Mouse (Mus musculus) thymus, adult 2 months (tissue): ENCODE data around the gene Slc4a8.

Experiments
- CTCF ChIP-seq: fragments of 200-500 bp; IDR thresholded peaks from 2 replicates; pipeline ENCODE4 v1.5.1; 2012; ENCODE audit warnings: mild to moderate bottlenecking, control low read depth, low read length, moderate library complexity, borderline replicate concordance; ENCODE audit not compliant: control insufficient read depth, poor library complexity, insufficient read depth; ENCODE audit errors: extremely low read depth
- POLR2A ChIP-seq: fragments of 200-500 bp; IDR thresholded peaks from 2 replicates; pipeline ENCODE4 v1.6.1; 2012; ENCODE audit warnings: mild to moderate bottlenecking, low read length, control low read depth, moderate library complexity; ENCODE audit not compliant: control insufficient read depth, poor library complexity, insufficient read depth; ENCODE audit errors: extremely low read depth

DNA sequence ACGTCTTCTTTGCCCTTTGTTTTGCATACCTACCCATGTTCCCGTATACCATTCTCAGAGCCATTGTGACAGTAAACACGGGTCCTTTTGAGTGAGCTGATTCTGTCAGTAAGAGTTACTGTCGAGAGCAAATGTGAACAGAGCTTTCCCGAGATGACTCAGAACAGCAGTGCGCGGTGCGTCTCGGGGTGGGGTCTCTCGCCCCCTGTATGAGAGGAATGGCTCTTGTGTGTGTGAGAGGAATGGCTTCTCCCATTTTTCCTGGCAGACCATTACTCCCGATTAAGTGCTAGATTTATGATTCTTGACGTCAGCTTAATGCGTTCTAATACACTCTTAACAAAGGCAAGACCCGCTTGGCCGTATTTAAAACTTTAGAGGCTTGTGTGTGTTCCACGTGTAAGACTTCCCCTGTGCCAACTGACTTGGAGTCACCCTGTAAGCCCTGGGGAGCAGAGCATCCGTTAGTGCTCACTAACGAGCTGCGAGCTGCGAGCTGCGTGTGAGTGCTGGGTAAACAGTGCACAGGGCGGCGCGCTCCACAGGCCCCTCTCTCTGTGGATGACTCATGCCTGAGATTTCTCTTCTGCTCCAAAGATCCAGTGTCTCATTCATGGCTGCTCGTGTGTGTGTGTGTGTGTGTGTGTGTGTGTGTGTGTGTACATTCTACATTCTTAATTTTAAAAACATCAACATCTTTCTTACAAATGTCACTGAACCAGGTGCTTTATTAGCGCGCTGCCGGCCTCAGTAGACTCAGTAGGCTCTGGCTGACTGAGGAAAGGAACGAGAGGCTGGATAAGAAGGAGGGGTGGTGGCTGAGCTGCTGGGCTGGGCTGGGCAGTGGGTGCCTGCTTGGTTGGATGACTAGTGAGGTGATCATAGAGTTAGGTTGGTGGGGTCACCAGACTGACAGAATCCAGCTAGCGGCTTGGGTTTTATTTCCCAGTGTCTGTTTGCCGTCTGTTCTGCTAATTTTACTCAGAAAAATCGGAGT is 15.8 kb downstream of the Slc4a8 start:
- TF ChIP-seq POLR2A: no peak
- TF ChIP-seq CTCF: no peak
